ENCODE assay signal across 26 mouse cellular contexts in the genomic region with DNA sequence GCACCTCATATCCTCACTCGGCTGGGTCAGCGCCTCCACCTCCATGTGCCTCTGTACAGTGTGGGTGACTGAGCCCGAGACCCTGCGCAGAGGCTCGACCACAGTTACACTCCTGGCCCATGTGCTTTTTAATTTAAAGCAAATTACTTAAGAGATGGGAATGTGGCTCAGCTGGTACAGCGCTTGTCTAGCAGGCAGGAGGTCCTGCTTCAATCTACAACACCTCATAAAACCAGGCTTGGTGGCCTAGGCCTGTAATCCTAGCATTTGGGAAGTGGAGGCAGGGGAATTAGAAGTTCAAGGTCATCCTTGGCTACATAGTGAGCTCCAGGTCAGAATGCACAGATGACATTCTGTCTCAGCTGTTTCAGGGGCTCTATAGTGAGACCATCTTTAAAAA. TPM values are rescaled to one million over a fixed set of nuclear protein-coding genes. Genes with fewer than 3 reads are reported as not detected.
"Had no signal": no experiment of that assay in that cellular context is flagged by ENCODE, and none has a peak within 500 bp of the region (broad histone marks: within the 10 kb centered on the region; RNA-seq: fewer than 3 reads in every experiment).

No protein-coding gene starts in this region.

- H3K4me3 ChIP-seq: intestine, embryonic 15.5 days; kidney, embryonic 15.5 days; left cerebral cortex, adult 2 months; limb, embryonic 13.5 days; lung, embryonic 15.5 days; midbrain, embryonic 12.5 days; myocyte; neural tube, embryonic 13.5 days; stomach, embryonic 15.5 days had no signal

- H3K4me2 ChIP-seq: intestine, embryonic 15.5 days; kidney, embryonic 15.5 days; limb, embryonic 13.5 days; lung, embryonic 15.5 days; midbrain, embryonic 12.5 days; neural tube, embryonic 13.5 days; stomach, embryonic 15.5 days had no signal

- H3K27ac ChIP-seq: intestine, embryonic 15.5 days; kidney, embryonic 15.5 days; left cerebral cortex, adult 2 months; limb, embryonic 13.5 days; lung, embryonic 15.5 days; macrophage; midbrain, embryonic 12.5 days; neural tube, embryonic 13.5 days; stomach, embryonic 15.5 days had no signal

- ATAC-seq: intestine, embryonic 15.5 days; midbrain, embryonic 16.5 days had no signal

- H3K27me3 ChIP-seq: intestine, embryonic 15.5 days; kidney, embryonic 15.5 days; limb, embryonic 13.5 days; lung, embryonic 15.5 days; midbrain, embryonic 12.5 days; neural tube, embryonic 13.5 days; stomach, embryonic 15.5 days had no signal

- H3K9ac ChIP-seq: intestine, embryonic 15.5 days; kidney, embryonic 15.5 days; lung, embryonic 15.5 days; midbrain, embryonic 12.5 days; neural tube, embryonic 13.5 days; stomach, embryonic 15.5 days had no signal

- H3K9me3 ChIP-seq: intestine, embryonic 15.5 days; kidney, embryonic 15.5 days; limb, embryonic 13.5 days; lung, embryonic 15.5 days; midbrain, embryonic 12.5 days; neural tube, embryonic 13.5 days; stomach, embryonic 15.5 days had no signal

- DNase-seq: kidney, adult 11 months; kidney, adult 8-10 months; kidney, postnatal 10 days; kidney, postnatal 36 days; layer of hippocampus, postnatal 36 days; lung, adult 18-20 months; lung, postnatal 14 days; retina, postnatal 1 day; right cerebral cortex, postnatal 25 days; spleen, adult 18-20 months; thymus, postnatal 25 days had no signal

RNA-seq across cellular contexts. Expression of gene Pif1, which starts 28.2 kb away (rescaled TPM):
- total RNA-seq: liver, adult 2 months; monocyte, adult 5-6 weeks; neutrophil, adult 5-6 weeks had no signal

RNA-seq across cellular contexts. Expression of gene Ankdd1a, which starts 38.8 kb away (rescaled TPM):
- total RNA-seq: liver, adult 2 months; megakaryocyte, adult 5-6 weeks had no signal
- polyA plus RNA-seq: intestine, embryonic 15.5 days; kidney, embryonic 15.5 days; limb, embryonic 13.5 days; liver, adult 2 months; lung, embryonic 15.5 days had no signal
